Mouse (Mus musculus): ENCODE measurements around the gene Lcn2.

GRCm38 (mm10) chr2:32418430-32419151, 30.5 kb upstream of the Lcn2 start:
- TF ChIP-seq CTCF (conservative IDR thresholded peaks at IDR 0.05; ENCODE audit: low read length) (no peak), POU5F1 (IDR thresholded peaks at IDR 0.05; ENCODE audit: borderline replicate concordance, low read length) (no peak), NANOG (IDR thresholded peaks at IDR 0.05; ENCODE audit: borderline replicate concordance, low read length) (no peak)
